Mouse (Mus musculus) ES-E14 (cell line): ENCODE data around the gene Pllp.

Source experiments
- HCFC1 ChIP-seq: IDR thresholded peaks from 2 replicates; pipeline ENCODE4 v1.6.1; 2012; ENCODE audit warnings: low read length, inconsistent platforms, borderline replicate concordance; ENCODE audit not compliant: insufficient read depth
- ZC3H11A ChIP-seq: IDR thresholded peaks from 2 replicates; pipeline ENCODE4 v1.6.1; 2012; ENCODE audit warnings: low read depth, mild to moderate bottlenecking, inconsistent platforms, low read length, borderline replicate concordance

DNA sequence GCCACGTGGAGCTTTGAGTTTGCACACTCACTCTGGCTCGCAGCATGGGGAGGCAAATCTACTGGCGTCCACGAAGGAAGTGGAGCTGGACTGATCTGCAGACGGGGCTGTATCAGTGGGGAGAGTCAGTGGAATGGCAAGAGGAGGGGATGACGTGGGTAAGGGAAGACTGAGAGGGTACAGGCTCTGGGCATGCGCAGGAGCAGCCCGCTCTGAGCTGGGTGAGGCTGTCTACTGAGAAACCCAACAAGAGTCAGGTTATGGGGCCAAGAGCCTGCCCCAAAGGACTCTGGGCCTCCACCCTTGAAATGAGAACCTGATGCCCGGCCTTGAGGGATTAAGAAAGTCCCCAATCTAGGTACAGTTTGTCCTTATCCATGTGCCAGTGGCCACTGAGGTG is 48.9 kb upstream of the Pllp start:
- TF ChIP-seq ZC3H11A (no peak), HCFC1 (no peak)
